Mouse (Mus musculus) ovary, postnatal 10 days (tissue): ENCODE measurements around the gene Thbs2.

ENCODE experiments used
- DNase-seq: peaks from one replicate; pipeline ENCODE4 v3.0.0; 2022; ENCODE audit warnings: low spot score

The Thbs2 gene

DNA sequence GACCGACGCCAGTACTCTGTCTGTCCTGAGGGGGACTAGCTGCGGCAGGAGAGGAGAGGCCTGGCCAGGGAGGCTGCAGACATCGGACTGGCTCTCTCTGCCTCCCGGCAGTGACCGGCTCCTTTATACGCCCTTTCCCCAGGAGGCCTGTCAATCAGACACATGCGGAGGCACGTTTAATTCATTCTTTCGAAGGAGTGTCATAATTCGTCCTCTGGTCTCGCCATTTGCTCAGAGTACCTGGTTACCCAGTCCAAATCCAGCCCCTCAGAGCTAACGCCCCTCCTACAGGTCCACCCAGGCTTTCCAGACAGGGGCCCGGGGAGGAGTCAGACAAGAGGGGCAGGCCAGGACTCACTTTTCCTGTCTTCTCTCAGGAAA, at the start of gene Thbs2:
Gene Thbs2, minus strand, starts transcription at position 242 of the 381 bp plus-strand sequence.
- DNase-seq, result peak; percentile 32

DNA sequence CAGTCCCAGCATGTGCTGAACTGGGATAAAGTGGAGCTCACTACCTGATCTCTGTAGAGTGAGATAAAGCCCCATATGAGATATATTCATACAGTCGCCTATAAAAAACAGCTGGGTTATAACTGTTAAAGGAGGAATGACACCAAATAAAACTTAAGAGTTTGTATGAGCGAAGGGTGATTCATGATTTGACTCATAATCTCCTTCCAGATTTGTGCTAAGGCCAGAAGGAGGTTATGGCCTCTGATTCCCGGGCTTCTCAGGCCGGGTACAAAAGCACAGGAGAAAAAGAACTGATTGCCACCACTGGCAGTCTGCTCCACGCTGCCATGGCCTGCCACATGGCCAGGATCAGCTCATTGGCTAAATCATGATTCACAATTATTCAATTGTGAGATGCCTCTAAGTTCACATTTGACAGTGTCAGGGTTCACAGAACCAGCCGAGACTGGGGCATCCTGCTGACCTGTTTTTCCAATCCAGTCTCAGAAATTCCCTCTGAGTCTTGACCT, 41.5 kb upstream of the Thbs2 start:
- no peak for DNase-seq

DNA sequence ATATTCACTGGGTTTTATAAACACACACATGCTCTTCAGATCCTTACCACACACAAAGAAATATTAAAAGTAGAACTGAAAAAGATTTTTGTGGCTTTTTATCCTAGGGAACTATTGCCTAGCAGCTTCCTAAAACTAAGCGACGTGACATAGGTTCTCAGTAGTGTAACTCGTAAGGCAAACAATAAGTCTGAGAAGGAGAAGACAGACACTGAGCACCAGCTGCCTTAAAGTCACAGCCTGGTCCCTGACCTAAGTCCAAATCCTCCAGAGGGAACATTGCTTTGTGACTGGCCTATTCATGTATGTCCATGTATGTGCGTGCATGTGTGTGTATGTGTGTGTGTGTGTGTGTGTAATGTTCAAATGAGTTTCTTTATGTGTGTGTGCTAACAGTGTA, 40.3 kb upstream of the Thbs2 start:
- no peak for DNase-seq

DNA sequence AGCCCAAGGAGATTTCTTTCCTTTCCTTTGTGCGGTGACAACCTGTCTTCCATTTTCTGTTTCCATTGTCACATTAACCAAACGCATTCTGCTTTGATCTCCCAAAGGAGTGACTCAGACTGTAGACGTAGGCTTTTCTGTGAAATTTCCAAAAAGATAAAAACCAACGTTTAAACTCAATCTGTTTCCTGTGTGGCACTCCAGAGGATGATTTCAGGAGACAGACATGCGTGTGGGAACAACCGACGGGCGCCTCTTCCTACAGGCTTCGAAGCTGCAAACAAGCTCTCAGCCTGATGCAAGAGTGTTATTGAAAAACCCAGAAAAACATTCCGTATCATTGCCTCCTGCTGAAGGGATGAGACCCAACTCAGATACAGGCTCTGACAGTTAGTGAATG, 39.9 kb upstream of the Thbs2 start:
- no peak for DNase-seq

DNA sequence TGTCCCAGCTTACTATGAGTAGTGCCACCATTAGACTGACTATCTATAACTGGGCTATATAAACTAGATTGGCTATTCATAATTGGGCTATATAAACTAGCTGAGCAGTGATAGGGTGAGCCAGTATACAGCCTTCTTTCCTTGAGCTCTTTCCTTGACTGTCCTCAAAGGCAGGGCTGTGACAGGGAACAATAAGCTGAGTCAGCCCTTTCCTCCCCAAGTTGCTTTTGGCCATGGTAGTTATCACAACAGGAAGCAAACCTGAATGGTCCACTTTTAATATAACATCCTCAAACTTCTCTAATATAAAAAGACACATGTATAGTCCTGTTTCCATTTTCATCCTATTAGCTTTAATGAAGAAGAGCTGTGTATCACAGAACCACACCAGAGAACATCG, 39.0 kb upstream of the Thbs2 start:
- DNase-seq, result no peak

DNA sequence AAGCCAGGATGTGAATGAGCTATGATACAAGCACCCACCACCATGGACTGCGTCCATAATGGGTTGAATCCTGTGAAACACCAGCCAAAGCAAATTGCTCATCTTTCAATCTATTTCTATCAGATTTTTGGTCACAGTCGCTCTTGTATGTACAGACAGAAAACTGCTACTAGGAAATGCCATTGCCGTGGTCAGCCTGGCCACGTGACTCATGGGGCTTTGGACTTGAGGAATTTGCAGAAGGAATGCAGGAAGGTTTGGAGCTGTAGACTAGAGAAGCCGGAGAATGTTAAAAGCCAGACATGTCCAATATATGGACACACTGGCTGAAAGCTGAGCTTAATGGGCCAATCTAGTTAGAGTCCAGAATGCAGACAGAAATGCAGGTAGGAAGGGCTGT, 36.6 kb upstream of the Thbs2 start:
- DNase-seq, result no peak

DNA sequence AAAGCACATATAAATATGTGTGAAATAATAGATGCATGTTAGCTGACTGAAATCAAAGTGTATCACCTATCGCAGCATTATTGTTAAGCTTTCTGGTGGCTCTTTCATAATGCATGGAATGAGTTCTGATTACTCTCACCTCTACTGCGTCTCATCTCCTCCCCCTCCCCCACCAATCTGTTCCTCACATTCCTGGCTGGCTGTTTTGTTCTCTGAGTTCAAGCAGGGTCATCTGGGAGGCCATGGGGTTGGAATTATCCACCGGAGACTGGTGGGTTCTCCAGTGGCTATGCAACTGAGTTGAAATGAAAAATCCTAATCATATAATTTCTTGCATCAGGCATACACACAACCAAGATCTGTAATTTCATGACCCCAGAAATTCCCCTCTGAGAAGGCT, 33.4 kb upstream of the Thbs2 start:
- no peak for DNase-seq

DNA sequence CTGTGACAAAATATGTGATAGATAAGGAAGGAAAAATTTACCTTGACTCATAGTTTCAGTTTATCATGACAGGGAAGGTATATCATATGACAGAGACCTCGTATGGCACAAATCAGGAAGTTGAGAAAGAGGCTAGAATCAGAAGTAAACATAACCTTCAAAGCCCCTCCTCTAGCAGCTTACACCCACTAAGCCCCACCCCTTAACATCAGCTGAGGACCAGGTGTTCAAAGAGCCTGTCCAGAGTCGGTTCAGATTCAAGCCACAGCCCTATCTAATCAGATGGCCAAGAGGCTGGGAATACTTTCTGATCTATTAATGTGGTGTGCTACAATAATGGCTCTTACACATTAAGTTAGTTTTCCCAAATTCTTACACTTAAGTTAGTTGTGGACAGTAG, 30.8 kb upstream of the Thbs2 start:
- DNase-seq, result no peak

DNA sequence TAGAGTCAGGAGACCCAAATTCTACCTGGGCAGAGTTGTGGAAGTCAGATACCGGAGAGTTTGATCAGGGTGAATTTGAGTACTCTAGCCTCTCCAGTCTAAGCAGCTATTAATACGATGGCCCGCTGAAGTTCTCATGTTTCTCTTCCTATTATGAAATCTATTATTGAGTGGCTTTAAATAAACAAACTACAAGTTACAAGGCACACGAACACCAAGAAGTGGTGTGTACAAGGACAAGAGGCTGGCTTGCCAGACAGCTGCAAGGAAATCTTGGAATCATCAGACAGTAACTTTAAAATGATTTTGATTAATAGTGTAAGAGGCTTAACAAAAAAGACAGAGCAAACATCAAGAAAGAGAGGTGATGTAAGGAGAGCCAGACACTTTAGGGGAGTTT, 27.3 kb upstream of the Thbs2 start:
- DNase-seq, result no peak

DNA sequence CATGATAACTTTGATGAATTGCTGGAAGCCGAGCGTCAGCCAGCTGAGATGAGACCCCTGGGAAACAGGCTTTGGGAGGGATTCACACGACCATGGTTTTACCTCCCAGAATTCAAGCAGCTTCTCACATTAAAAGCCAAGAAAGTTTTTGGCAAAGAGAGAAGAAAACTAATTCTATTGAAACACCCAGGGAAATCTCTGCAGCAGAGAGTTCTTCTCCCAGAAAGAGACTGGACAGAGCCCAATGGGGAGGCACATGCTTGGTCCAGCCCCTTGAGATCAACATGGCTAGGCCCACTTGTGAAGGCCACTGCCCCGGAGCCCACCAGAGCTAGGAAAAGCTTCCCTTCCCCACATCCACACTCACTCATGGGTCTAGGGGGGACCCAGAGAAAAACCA, 26.9 kb upstream of the Thbs2 start:
- DNase-seq, result no peak

DNA sequence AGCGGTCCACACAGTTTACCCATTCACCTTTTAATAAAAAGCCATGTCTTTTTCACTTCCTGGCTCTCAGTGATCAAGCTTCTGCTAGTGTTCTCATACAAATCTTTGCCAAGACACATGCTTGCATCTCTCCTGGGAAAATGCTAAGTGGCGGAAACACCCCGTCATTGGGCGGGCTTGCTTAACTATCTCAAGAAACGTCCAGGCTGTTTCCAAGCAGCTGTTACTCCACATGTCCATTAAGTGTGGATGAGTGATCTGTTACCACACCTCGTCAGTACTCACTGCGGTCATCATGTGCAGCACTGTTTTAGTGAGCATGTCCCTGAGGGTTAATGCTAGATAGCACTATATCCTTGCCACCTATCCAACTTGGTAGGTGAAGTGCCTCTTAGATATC, 26.2 kb upstream of the Thbs2 start:
- no peak for DNase-seq

DNA sequence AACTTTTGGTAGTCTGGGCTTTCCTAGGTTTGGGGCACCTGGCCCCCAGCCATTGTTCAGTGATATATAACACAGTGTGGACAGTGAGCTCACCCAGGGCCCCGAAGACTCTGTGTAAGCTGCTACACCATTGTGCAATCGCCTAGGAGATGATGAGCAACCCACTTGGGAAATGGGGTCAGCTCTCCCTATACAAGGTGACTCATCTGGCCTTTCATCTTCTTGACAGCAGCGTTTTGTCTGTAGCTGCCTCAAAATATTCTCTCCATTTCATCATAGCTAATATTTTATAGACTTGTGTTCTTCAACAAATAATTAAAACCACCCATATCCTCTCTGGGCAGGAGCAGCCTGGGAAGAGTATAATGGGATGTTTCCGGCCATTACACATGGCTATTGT, 24.8 kb upstream of the Thbs2 start:
- DNase-seq, result no peak

DNA sequence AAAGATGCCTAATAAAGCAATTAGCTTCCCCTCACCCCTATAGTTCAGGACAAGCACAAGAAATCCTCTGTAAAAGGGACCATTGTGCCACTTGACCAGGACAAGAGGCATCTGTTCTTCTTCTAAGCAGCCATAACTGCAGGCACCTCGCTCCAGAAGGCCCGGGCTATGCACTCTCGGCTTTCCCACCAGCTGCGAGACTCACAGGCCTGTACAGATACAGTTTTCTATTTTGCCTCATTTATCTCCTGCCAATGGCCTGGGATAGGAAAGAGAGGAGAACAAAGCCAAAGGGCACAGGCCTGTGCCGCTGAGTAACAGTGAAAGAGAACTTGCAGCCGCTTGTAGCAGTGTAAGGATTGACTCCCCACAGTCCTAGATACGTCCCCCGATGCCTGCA, 20.7 kb upstream of the Thbs2 start:
- no peak for DNase-seq

DNA sequence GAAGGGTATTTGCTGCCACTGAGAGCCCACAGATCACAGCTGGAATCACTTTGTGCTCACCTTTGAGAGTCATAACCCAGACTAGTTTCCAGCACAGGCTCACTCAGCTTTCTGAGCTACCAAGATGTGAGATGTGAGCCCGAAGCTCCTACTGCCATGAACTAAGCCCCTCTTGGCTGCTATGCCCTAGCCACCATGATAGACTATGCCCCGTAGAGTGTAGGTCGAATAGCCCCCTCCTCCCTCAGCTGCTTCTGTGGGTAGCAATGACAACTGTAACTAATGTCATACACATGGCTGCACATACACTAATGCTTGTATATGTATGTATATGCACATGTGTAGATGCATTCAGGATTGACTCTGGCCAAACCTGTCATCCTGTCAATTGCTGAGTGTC, 20.3 kb upstream of the Thbs2 start:
- DNase-seq, result no peak

DNA sequence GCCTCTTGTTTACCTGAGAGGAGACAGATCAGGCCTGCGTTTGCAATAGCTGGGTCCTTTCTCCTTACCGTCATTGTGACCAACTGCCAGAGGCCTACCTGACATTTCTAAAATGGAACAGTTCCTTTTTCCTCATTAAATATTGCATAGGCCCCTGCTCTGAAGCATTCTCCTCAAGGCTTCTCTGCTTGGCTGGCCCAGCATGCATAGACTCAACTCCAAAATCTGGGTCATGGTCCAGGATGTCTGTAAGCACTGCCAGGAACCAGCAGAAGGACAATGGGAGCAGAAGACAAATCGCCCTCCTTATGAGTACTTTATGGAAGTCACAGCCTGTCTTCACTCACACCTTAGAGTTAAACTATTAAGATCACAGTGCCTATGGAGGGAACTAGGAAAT, 17.7 kb upstream of the Thbs2 start:
- no peak for DNase-seq

DNA sequence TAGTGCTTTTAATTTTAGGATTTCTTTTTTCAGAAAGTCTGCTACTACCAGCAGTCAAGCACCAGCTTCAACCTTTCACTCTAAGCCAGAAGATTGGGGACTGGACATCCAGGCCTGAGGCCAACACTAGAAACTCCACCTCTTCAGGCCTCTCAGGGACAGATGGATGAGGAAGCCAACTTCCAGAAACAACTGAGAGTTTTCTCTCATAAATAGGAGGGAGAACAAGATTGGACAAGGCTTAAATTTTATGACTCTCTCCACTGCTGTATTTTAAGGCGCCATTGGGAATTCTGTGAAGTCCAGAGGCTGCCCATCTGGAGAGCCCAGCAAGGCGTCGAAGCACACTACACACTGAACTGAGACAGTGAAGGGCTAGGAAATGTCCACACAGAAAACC, 17.0 kb upstream of the Thbs2 start:
- DNase-seq, result no peak

DNA sequence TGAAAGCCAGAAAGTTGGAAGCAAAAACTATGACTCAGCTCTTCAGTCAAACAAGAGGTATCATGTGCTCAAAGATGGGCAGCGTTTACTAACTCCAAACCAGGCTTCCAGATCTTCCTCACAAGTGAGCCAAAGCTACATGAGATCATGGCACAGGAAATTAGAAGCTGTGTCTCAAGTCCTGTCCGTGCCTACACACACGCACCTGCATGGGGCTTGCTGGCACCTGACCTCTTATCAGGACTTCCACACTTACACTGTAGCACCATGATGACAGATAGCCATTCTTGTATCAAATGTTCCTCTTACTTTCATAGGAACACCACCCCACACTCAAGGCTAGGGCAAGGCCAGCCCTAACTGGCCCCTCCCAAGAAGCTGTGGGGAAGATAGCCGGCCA, 12.0 kb upstream of the Thbs2 start:
- no peak for DNase-seq

DNA sequence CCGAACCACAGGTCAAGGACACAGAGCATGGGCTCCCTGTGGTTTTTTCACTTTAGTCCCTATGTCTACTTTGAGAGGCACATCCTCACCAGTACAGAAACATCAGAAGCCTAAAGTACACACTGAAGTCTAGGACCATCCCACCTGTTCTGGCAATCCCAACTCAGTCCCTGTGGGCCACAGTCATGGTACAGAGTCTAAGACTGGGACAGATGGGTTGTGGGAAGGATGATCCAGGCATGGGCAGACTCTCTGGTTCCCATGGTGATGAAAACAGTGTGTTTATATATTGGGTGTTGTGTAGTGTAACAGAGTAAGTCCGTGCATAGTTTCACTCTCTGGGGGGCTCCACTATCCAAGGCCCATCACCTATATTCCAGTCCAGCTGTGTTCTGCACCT, 11.4 kb upstream of the Thbs2 start:
- no peak for DNase-seq

DNA sequence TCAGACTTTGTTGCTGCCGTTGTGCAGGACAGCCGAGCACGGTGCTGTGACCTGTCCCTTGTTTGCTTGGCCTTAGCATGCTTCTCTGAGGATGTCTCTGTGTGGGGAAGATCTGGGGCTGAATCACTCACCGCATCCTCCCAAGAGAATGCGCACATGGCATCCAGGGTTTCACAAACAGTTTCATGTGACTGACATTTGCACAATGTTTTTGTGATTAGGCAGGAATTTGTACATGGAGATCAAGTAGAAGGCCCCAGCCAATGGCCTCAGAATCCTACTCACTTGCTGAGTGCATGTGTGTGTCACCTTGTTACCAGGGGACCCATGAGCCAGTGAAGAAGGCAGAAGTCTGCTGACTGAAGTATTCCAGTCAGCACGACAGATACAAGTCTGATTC, 9.7 kb upstream of the Thbs2 start:
- no peak for DNase-seq

DNA sequence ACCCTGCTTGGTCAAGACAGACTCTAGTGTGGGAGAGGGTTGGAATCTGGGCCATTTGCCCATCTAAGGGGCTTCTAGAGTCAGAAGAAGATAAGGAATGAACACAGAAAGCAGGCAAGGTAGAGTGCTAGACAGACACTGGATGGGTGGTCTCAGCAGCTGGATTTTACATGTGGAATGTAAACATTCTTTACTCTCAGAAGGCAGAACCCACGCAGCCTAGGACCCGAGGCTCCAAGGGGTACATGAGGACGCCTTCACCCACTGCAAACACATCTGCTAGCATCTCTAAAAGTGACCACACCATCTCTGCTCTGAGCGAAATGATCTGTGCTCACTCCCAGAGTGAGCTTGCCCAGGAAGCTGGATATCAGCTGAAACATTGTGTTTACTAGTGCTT, 9.2 kb upstream of the Thbs2 start:
- no peak for DNase-seq

DNA sequence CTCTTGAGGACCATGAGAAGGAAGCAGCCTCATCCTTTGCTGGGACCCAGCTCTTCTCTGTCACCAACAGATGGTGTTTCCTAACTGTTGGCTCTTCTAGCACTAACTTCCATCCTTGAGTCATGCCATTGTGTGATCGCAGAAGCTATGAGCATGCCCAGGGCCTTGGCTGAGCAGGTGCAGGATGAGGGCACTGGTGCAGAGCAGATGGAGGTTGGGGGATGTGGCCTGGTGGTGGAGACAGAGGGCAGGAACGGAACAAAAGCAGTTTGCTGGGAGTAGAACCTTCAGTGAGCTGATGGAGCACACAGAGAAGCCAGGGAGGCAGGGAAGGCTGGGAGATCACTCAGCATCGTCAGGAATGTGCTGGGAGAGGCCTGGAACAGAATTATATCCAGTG, 8.7 kb upstream of the Thbs2 start:
- DNase-seq, result no peak

DNA sequence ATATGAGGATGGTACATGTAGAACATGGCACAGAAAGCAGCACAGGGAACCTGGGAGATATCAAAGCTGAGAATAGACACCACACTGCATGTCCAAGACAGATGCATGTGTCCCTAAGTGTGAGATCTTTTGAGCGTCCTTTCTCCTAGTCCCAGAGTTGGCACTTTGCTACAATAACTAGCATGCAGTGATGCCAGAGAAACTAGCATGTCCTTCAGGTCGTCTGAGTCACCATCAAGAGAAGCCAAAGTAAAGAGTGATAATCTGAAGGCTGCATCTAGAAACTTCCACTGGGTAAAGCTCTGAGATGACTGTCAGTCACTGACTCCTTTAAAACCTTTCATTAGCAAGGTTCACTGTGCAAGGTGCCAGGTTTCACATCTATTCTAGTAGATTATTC, 7.9 kb upstream of the Thbs2 start:
- DNase-seq, result no peak

DNA sequence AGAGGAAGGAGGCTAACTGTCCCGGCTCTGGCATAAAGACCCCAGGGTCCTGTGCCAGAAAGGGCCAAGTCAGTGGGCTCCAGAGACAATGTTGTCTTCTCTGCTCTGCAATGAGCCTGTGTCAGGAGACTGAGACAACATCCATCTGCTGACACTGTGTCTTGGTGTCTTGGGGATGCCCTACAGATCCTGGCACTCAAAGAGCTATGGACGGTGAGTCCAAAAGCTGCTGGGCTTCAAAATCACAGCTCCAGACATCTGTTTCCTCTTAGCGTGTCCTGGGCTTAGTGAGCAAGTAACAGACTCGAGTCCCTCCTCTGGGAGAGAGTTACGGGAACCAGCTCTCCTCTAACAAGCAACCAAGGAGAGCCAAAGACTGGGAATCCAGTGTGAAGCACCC, 6.2 kb upstream of the Thbs2 start:
- no peak for DNase-seq

DNA sequence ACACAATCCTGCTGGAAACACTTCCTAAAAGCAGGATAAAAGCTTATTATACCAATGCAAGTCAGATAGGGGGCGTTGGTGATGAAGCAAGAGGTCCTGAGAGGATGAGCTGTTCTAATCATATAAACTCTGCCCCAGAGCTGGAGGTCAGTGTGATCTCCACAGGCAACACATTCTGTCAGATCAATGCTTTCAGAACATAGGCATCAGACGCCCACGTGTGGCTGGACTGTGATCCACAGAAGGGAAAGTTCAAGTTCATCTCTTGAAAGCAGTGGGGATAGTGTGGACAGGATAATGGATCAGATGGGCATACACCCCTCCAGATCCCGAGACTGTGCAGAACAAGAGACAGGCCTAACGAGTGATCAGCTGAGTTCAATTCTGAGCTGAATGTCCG, 4.2 kb upstream of the Thbs2 start:
- DNase-seq, result no peak

DNA sequence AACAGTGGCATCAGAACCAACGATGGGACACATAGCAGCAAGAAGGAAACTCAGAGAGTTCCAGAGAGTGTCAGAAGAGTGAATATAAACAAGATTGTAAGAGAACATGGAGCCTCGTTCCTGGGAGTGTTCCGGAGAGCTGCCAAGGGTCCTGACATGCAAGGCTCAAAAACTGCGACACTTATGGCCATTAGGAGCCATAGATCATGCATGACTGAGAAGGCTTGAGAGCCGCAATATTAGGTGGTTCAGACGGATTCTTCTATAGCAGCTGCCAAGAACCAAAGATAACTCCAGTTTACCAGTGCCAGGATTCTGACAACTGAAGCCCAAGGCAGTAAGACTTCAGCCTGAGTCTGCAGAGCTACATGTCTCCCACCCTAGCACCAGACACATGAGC, 3.1 kb upstream of the Thbs2 start:
- DNase-seq, result no peak
